Mouse (Mus musculus) kidney, embryonic 16.5 days (tissue): ENCODE measurements around the gene Psmd12. TPM values are rescaled to one million over a fixed set of nuclear protein-coding genes. Genes with fewer than 3 reads are reported as not detected.
A peak's percentile ranks its signal among the peaks of the same experiment; 100 is the strongest.
"Not testable (repeated sequence)": the region's sequence is repeated elsewhere in the genome, so short reads cannot be mapped to it uniquely, and the experiment has no call there.

Experiments used
- ATAC-seq: fragments of 200-750 bp; cut with Nextera tagmentation; 2 replicates; pipeline ENCODE4 v1.8.0; 2017; ENCODE audit warnings: moderate TSS enrichment; ENCODE audit not compliant: low FRiP score, low TSS enrichment
- H3K27ac ChIP-seq: fragments of 300-500 bp; sonication (generic); 2 replicates; pipeline ENCODE4 v1.5.1; 2014; ENCODE audit warnings: low read length
- H3K27me3 ChIP-seq: fragments of 300-500 bp; sonication (generic); 2 replicates; pipeline ENCODE4 v1.6.1; 2014; ENCODE audit warnings: low read length, control low read depth, mixed read lengths; ENCODE audit not compliant: insufficient read depth
- H3K36me3 ChIP-seq: fragments of 300-500 bp; sonication (generic); 2 replicates; pipeline ENCODE4 v1.6.1; 2014; ENCODE audit warnings: low read length, control low read depth, mixed read lengths; ENCODE audit not compliant: insufficient read depth
- H3K4me1 ChIP-seq: fragments of 300-500 bp; sonication (generic); 2 replicates; pipeline ENCODE4 v1.6.1; 2014; ENCODE audit warnings: low read length, control low read depth, mixed read lengths; ENCODE audit not compliant: insufficient read depth
- H3K4me2 ChIP-seq: fragments of 300-500 bp; sonication (generic); replicated peaks from 2 replicates; pipeline ENCODE4 v1.6.1; 2014; ENCODE audit warnings: low read depth, low read length
- H3K4me3 ChIP-seq: fragments of 300-500 bp; sonication (generic); 2 replicates; pipeline ENCODE4 v1.5.1; 2014; ENCODE audit warnings: mild to moderate bottlenecking, low read length
- H3K9ac ChIP-seq: fragments of 300-500 bp; sonication (generic); replicated peaks from 2 replicates; pipeline ENCODE4 v1.6.1; 2014; ENCODE audit warnings: low read length
- H3K9me3 ChIP-seq: fragments of 300-500 bp; sonication (generic); 2 replicates; pipeline ENCODE4 v1.6.1; 2016; ENCODE audit warnings: low read length, control low read depth
- WGBS: fragments of 180-500 bp; shearing (Covaris S2); extraction: QIAGEN DNeasy Blood & Tissue Kit; methylation state at CpG from one replicate; pipeline ENCODE4 v1.1.7; 2014; 5-methylcytosine and 5-hydroxymethylcytosine counted together
- polyA plus RNA-seq: library from polyadenylated mRNA; unstranded; fragments of >200 nt; fragmentation: Nextera tagmentation; extraction: Ambion mirVana; gene quantifications from 2 replicates; pipeline ENCODE4 v1.2.1, GENCODE M21; 2015

Gene Psmd12
- polyA plus RNA-seq, 1 experiment from 2014 or later: 178 TPM

DNA sequence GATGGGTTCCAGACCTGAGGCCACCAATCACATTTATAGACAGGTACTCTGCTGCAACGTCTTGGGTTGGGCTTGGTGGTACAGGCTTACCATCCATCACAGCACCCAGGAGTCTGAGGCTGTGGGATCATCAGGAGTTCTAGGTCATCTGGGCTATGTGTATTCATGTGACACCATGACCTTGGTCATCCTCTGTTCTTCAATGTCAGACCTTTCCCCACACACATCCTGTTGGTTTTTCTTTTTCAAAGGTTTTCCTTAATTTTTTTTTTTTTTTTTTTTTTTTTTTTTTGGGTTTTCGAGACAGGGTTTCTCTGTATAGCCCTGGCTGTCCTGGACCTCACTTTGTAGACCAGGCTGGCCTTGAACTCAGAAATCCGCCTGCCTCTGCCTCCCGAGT, 25.1 kb downstream of the Psmd12 start:
- ATAC-seq, H3K27ac ChIP-seq, H3K36me3 ChIP-seq, H3K4me1 ChIP-seq, H3K4me2 ChIP-seq, H3K9ac ChIP-seq, H3K4me3 ChIP-seq, H3K27me3 ChIP-seq, H3K9me3 ChIP-seq: not testable (repeated sequence)
- 91% methylated on average over 3 of the region's 4 CpGs for WGBS

DNA sequence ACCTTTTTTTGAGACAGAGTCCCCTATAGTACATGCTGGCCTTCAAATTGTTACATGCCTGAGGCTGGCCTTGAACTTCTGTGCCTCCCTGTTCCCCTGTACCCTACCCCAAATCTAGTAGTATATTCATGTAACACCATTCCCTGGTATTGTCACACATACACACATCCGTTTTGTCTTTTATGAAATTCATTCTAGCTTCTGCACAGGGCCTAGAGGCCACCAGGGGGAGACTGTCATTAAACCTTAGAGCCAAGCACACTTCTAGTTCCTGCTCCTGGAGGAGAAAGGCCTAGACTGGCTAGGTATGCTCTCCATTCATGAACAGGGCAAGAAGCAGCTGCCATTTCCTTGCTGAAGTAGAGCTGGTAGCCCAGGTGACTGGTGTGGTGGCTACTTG, 27.0 kb downstream of the Psmd12 start:
- H3K9ac ChIP-seq: no peak overlapping the region
- no peak for ATAC-seq
- H3K9me3 ChIP-seq: no peaks in the 10 kb centered on the region
- H3K4me2 ChIP-seq: no peak overlapping the region
- H3K27me3 ChIP-seq: no peaks in the 10 kb centered on the region
- no peak overlapping the region for H3K27ac ChIP-seq
- H3K36me3 ChIP-seq: no peaks in the 10 kb centered on the region
- H3K4me3 ChIP-seq: no peak overlapping the region
- peaks cover 11% of the 10 kb centered on the region; the same call in 1 of the 2 replicates for H3K4me1 ChIP-seq
- WGBS: 71% methylated on average over 1 of the region's 1 CpGs

DNA sequence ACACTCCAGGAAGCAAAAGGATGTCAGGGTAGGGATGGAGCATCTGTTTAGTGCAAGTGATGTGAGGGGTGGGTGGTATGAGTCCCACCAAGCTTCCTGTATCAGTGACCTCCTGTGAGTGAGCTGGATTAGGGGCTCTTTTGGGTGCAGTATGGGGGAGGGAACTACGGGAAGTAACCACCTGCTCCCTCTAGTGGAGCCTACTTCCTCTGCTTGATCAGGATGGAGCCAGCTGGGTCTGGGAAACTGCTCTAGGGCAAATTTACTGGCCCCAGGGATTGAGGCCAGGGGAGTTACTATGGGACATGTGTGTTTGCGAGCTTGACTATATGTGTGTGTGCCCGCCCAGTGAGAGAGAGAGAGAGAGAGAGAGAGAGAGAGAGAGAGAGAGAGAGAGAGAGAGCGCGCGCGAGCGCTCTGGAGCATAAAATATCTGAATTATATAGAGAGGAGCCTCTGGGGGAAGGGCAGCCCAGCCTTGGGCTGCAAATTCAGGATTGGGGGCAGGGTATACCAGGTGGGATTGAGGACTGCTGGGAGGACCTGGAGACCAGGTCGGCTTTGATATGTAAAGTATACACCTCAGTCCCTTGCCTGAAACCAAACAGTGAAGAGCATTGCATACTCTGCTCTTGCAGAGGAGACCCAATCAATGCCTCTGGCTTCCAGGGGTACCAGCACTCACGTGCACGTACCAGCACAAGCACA, 30.5 kb downstream of the Psmd12 start:
- Histone ChIP-seq H3K9me3 (no peaks in the 10 kb centered on the region), H3K4me1 (peaks cover 11% of the 10 kb centered on the region; the same call in 1 of the 2 replicates), H3K9ac (no peak overlapping the region), H3K27me3 (no peaks in the 10 kb centered on the region), H3K4me2 (peak overlapping the region; percentile 41), H3K4me3 (no peak overlapping the region), H3K27ac (no peak overlapping the region), H3K36me3 (no peaks in the 10 kb centered on the region)
- WGBS: 36% methylated on average over 11 of the region's 11 CpGs
- ATAC-seq: peak; percentile 44; the same call in 1 of the 2 replicates

DNA sequence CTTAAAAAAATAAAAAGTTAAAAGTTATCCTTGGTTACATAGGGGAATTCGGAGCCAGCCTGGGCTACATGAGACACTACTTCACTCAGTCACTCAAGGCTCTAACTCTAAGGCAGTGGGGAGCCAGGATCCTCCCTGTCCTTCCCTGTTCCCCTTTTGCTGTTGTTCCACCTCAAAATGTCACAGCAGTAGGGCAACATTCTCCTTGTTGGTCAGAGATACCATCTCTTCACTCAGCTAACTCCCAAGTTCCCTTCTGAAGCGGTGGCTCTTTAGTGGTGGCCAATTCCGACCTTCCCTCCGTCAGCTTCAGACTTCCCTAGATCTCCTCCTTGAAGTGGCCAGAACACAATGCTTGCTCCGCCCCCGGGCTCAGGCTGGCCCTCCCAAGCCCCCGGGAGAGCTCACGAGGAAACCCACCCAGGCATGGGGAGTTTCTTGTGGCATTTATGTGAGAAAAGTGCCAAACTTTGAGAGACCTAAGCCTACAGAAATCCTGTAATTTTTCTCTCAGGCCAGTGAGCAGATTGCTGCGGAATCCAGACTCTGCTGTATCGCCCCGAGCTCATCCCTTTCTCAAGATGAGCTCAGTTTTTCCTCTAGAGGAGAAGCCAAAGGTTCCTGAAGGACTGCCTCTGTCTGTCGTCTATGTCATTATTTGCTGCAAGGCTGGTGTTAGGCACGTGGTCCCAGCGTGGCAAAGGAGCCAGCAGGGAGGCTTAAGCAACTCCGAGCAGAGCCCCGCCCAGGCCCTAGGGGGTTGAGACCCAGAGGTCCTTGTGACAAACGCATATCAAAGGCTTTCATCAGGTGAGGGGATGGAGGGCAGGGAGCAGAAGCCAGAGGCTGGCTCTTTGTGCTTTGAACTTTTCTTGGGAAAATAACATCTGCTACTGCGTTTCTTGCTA, 31.3 kb downstream of the Psmd12 start:
- WGBS: 6% methylated on average over 18 of the region's 18 CpGs
- H3K4me3 ChIP-seq: peak overlapping the region; percentile 11; the same call in 1 of the 2 replicates
- H3K27me3 ChIP-seq: no peaks in the 10 kb centered on the region
- H3K9ac ChIP-seq: peak overlapping the region; percentile 10; the same call in 1 of the 2 replicates
- H3K4me1 ChIP-seq: peaks cover 11% of the 10 kb centered on the region; the same call in 1 of the 2 replicates
- peak; percentile 50; the same call in 1 of the 2 replicates for ATAC-seq
- H3K4me2 ChIP-seq: peak overlapping the region; percentile 41
- H3K36me3 ChIP-seq: no peaks in the 10 kb centered on the region
- H3K27ac ChIP-seq: no peak overlapping the region
- no peaks in the 10 kb centered on the region for H3K9me3 ChIP-seq

DNA sequence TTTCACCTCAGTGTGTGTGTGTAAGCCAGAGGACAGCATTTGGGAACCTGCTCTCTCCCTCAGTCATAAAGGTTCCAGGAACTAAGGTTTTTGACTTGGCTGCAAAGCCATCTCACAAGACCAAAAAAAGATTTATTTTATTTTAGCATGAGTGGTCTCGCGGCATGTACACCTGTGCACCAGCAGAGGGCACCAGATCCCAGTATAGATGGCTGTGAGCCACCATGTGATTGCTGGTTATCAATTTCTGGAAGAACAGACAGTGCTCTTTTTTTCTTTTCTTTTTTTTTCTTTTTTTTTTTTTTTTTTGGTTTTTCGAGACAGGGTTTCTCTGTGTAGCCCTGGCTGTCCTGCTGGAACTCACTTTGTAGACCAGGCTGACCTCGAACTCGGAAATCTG, 32.7 kb downstream of the Psmd12 start:
- not testable (repeated sequence) for H3K27ac ChIP-seq, H3K27me3 ChIP-seq, H3K9me3 ChIP-seq, H3K9ac ChIP-seq, H3K4me2 ChIP-seq, ATAC-seq, H3K36me3 ChIP-seq, H3K4me3 ChIP-seq
- H3K4me1 ChIP-seq: peaks cover 11% of the 10 kb centered on the region; the same call in 1 of the 2 replicates
- 48% methylated on average over 5 of the region's 5 CpGs for WGBS

DNA sequence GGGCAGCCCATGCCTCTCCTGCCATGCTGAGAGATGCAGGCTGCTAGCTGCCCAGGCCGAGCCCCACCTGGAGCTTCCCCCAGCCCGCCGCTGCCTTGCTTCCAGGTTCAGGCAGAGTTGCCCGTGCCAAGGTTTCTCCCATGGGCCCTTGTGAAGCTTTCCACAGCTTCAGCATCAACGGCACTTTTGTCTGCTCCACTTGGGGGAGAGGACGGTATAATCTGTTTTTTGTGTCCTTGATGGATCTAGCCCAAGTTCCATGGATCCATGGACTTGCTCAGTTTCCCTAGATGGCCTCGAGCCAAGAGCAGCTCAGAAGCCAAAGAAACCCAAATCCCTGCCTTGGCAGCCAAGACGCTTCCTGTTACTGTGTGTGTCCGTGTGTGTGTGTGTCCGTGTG, 33.8 kb downstream of the Psmd12 start:
- WGBS: 78% methylated on average over 10 of the region's 10 CpGs
- H3K9ac ChIP-seq: no peak overlapping the region
- no peak for ATAC-seq
- no peak overlapping the region for H3K4me2 ChIP-seq
- peaks cover 11% of the 10 kb centered on the region; the same call in 1 of the 2 replicates for H3K4me1 ChIP-seq
- no peak overlapping the region for H3K27ac ChIP-seq
- no peaks in the 10 kb centered on the region for H3K36me3 ChIP-seq
- H3K4me3 ChIP-seq: no peak overlapping the region
- H3K9me3 ChIP-seq: no peaks in the 10 kb centered on the region
- H3K27me3 ChIP-seq: no peaks in the 10 kb centered on the region

DNA sequence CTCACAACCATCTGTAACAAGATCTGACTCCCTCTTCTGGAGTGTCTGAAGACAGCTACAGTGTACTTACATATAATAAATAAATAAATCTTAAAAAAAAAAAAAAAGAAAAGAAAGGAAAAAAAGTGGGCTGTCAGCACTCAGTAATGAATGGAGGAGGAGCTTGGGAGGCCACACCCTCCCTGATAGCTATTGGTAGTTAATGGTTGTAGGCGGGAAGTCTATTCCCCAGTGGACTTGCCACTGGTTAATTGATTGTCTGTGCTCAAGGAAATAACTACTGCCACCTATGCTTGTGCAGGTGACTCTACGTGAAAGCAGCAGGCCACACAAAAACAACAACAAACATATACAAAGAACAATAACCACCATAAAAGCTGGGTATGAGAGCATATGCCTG, 37.1 kb downstream of the Psmd12 start:
- Histone ChIP-seq H3K27me3 (no peaks in the 10 kb centered on the region), H3K4me1 (no peaks in the 10 kb centered on the region), H3K36me3 (no peaks in the 10 kb centered on the region), H3K9ac (no peak overlapping the region), H3K4me2 (no peak overlapping the region), H3K27ac (no peak overlapping the region), H3K4me3 (no peak overlapping the region), H3K9me3 (no peaks in the 10 kb centered on the region)
- 94% methylated on average over 2 of the region's 2 CpGs for WGBS
- no peak for ATAC-seq

DNA sequence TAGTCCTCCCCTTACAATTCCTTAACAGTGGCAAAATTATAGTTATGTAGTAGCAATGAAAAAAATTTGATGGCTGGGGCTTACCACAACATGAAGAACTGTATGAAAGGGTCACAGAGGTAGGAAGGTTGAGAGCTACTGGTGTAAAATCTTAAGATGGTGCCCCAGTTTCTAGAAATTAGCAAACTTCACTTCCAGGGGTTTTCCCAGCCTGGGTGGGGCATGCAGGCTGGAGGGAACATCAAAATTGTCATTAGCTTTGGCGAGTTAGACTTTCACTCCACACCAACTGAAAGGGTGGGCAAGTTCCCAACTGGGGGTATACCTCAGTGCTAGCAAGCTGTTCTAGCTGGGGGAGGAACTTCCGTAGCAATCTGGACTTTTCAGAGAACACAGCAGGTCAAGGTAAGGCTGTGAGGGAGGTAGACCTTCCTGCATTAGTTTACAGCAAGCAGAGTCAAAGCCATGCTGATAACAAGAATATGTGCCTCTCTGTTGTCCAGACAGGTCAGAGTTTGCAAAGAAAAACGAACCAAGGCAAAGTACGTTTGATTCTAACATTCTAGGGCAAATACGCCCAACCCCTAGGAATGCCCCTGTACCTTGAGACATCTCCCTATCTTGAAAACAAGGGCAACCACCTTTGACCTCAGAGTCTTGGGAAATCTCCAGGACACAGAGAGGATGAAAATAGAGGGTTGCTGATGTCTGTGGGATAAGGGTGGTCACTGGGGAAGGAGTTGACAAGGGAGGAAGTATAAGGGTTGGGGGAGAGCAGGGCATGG, 39.6 kb downstream of the Psmd12 start:
- Histone ChIP-seq H3K4me2 (no peak overlapping the region), H3K27me3 (no peaks in the 10 kb centered on the region), H3K4me3 (no peak overlapping the region), H3K9me3 (no peaks in the 10 kb centered on the region), H3K27ac (no peak overlapping the region), H3K4me1 (no peaks in the 10 kb centered on the region), H3K36me3 (no peaks in the 10 kb centered on the region), H3K9ac (no peak overlapping the region)
- ATAC-seq: no peak
- WGBS: 76% methylated on average over 5 of the region's 5 CpGs

DNA sequence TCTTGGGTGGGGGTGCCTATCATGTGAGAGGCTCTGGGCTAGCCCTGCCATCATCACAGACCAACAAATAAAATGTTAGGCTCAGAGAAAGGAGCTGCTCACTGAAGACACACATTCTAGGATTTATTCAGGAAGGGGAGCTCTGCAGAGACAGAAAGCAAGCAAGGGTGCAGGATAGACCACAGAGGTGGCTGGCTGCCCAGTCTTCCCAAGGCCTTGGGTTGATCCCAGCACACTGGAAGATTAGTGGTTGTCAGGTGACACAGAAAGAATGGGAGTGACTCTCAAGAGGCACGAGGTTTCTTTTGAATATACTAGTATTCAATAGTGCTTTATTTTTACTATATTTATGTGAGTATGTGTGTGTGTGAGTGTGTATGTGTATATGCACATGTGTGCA, 41.9 kb downstream of the Psmd12 start:
- Histone ChIP-seq H3K4me3 (no peak overlapping the region), H3K9ac (no peak overlapping the region), H3K27me3 (no peaks in the 10 kb centered on the region), H3K9me3 (no peaks in the 10 kb centered on the region), H3K4me2 (no peak overlapping the region), H3K36me3 (no peaks in the 10 kb centered on the region), H3K4me1 (no peaks in the 10 kb centered on the region), H3K27ac (no peak overlapping the region)
- 64% methylated on average over 1 of the region's 1 CpGs for WGBS
- no peak for ATAC-seq
